Mouse (Mus musculus): ENCODE measurements around the gene Tmigd3.
A peak's percentile ranks its signal among the peaks of the same experiment; 100 is the strongest.

Tmigd3 gene

GRCm38 (mm10) chr3:105870558-105870957 lies at the start of gene Tmigd3, which contains the start of gene Adora3:
Tmigd3 (plus strand) TSS chr3:105870903.
Adora3 (plus strand) TSS chr3:105870858.
- DNase-seq: no peak

GRCm38 (mm10) chr3:105821504-105821903 lies 49.2 kb upstream of the Tmigd3 start:
- no peak for DNase-seq

- no peak for DNase-seq
Observed at GRCm38 (mm10) chr3:105823609-105824008, 47.1 kb upstream of the Tmigd3 start.

GRCm38 (mm10) chr3:105824103-105824502 lies 46.6 kb upstream of the Tmigd3 start:
- DNase-seq: no peak

- DNase-seq: no peak
Observed at GRCm38 (mm10) chr3:105824704-105825103, 46.0 kb upstream of the Tmigd3 start.

- DNase-seq: no peak
Observed at GRCm38 (mm10) chr3:105825501-105826161, 45.1 kb upstream of the Tmigd3 start.

GRCm38 (mm10) chr3:105831584-105831983 lies 39.1 kb upstream of the Tmigd3 start:
- no peak for DNase-seq

GRCm38 (mm10) chr3:105835875-105836274 lies 34.8 kb upstream of the Tmigd3 start:
- no peak for DNase-seq

- DNase-seq: no peak
Observed at GRCm38 (mm10) chr3:105836883-105837282, 33.8 kb upstream of the Tmigd3 start.

GRCm38 (mm10) chr3:105838655-105839054 lies 32.0 kb upstream of the Tmigd3 start:
- DNase-seq: no peak

GRCm38 (mm10) chr3:105839836-105840235 lies 30.9 kb upstream of the Tmigd3 start:
- no peak for DNase-seq

GRCm38 (mm10) chr3:105846294-105847069 lies 24.2 kb upstream of the Tmigd3 start:
- no peak for DNase-seq

- no peak for DNase-seq
Observed at GRCm38 (mm10) chr3:105853781-105854180, 16.9 kb upstream of the Tmigd3 start.

GRCm38 (mm10) chr3:105854786-105855185 lies 15.9 kb upstream of the Tmigd3 start:
- no peak for DNase-seq

- DNase-seq: no peak
Observed at GRCm38 (mm10) chr3:105857513-105857912, 13.2 kb upstream of the Tmigd3 start.

GRCm38 (mm10) chr3:105861747-105862366 lies 8.8 kb upstream of the Tmigd3 start:
- no peak for DNase-seq

- DNase-seq: no peak
Observed at GRCm38 (mm10) chr3:105864123-105864522, 6.6 kb upstream of the Tmigd3 start.

GRCm38 (mm10) chr3:105865122-105865521 lies 5.6 kb upstream of the Tmigd3 start:
- peak; percentile 35 for DNase-seq

- DNase-seq: no peak
Observed at GRCm38 (mm10) chr3:105868135-105868534, 2.6 kb upstream of the Tmigd3 start.

- DNase-seq: no peak
Observed at GRCm38 (mm10) chr3:105872034-105872433, 1.3 kb downstream of the Tmigd3 start.

- DNase-seq: no peak
Observed at GRCm38 (mm10) chr3:105872579-105872978, 1.9 kb downstream of the Tmigd3 start.

- no peak for DNase-seq
Observed at GRCm38 (mm10) chr3:105873451-105874445, 3.0 kb downstream of the Tmigd3 start.

GRCm38 (mm10) chr3:105876022-105876421 lies 5.3 kb downstream of the Tmigd3 start:
- DNase-seq: no peak
